Mouse (Mus musculus): ENCODE measurements around the gene Rcn3. TPM values are rescaled to one million over a fixed set of nuclear protein-coding genes. Genes with fewer than 3 reads are reported as not detected.
A peak's percentile ranks its signal among the peaks of the same experiment; 100 is the strongest.
"Not testable (repeated sequence)": the region's sequence is repeated elsewhere in the genome, so short reads cannot be mapped to it uniquely, and the experiment has no call there.

Rcn3 gene
- polyA plus RNA-seq, 1 experiment: 123 TPM

DNA sequence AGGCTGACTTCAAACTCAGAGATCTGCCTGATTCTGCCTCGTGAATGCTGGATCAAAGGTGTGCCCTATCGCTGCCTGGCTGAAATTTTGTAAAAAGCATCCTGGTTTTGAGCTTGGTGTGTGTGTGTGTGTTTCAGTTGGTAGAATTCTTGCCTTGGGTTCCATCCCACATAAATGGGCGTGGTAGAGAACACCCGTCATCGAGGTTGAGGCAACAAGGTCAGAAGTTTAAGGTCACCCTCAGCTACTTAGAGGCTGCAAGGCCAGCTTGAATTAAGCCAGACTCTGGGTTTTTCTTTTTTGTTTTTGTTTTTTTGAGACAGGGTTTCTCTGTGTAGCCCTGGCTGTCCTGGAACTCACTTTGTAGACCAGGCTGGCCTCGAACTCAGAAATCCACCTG, 26.3 kb upstream of the Rcn3 start:
- H3K27me3 ChIP-seq (ENCODE audit: control insufficient read depth, insufficient read depth, insufficient read length): no peaks in the 10 kb centered on the region
- no peak overlapping the region for H3K4me3 ChIP-seq
- peaks cover 8% of the 10 kb centered on the region for H3K79me2 ChIP-seq (ENCODE audit: control insufficient read depth, insufficient read depth)
- no peak overlapping the region for H3K4me2 ChIP-seq (ENCODE audit: low read depth)
- TF ChIP-seq USF1 (IDR thresholded peaks at IDR 0.05; ENCODE audit: low read depth) (no peak), POLR2AphosphoS2 (IDR thresholded peaks at IDR 0.05; ENCODE audit: insufficient read length, low read depth) (no peak)
- peaks cover 39% of the 10 kb centered on the region for H3K36me3 ChIP-seq (ENCODE audit: control insufficient read depth, insufficient read depth)
- H3ac ChIP-seq (ENCODE audit: control insufficient read depth, insufficient read length): no peak overlapping the region

DNA sequence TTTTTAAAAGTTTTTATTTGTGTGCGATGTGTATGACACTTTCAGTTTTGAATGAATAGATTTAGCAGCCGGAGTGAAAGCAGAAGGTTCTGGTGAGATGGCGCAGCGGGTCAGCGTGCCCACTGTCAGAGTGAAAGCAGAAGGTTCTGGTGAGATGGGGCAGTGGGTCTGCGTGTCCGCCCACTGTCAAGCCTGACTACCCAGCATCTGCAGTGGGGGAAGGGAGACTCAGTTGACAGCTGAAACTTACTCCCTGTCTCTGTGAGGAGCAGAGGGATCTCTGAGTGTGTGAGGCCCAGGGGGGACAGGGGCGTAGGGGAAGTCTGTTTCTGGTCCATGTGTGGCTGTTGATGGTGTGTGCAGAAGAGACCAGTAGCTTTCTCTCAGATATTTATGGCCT, 25.5 kb upstream of the Rcn3 start:
- H3ac ChIP-seq (ENCODE audit: control insufficient read depth, insufficient read length): no peak overlapping the region
- TF ChIP-seq POLR2AphosphoS2 (IDR thresholded peaks at IDR 0.05; ENCODE audit: insufficient read length, low read depth) (no peak), MYOD1 (IDR thresholded peaks at IDR 0.05; ENCODE audit: control insufficient read depth in 1 of 3, insufficient read length in 2 of 3, low read depth in 2 of 3) (no peak), POLR2A (IDR thresholded peaks at IDR 0.05; ENCODE audit: insufficient read length, low read depth) (no peak), TCF12 (IDR thresholded peaks at IDR 0.05; ENCODE audit: insufficient read depth, poor library complexity, severe bottlenecking) (no peak), MAX (IDR thresholded peaks at IDR 0.05; ENCODE audit: low read depth) (no peak), MYOG (IDR thresholded peaks at IDR 0.05; ENCODE audit: control insufficient read depth in 1 of 3, insufficient read depth in 1 of 3, insufficient read length in 2 of 3, low read depth in 2 of 3) (no peak), E2F4 (IDR thresholded peaks at IDR 0.05; ENCODE audit: insufficient read depth) (no peak), REST (IDR thresholded peaks at IDR 0.05; ENCODE audit: insufficient read depth, insufficient read length) (no peak), CEBPB (IDR thresholded peaks at IDR 0.05; ENCODE audit: insufficient read depth, poor library complexity, severe bottlenecking) (no peak), USF1 (IDR thresholded peaks at IDR 0.05; ENCODE audit: low read depth) (no peak), SRF (IDR thresholded peaks at IDR 0.05; ENCODE audit: control insufficient read depth, insufficient read length, low read depth) (no peak), TCF3 (IDR thresholded peaks at IDR 0.05; ENCODE audit: insufficient read length, low read depth) (no peak)
- H3K27me3 ChIP-seq (ENCODE audit: control insufficient read depth, insufficient read depth, insufficient read length): no peaks in the 10 kb centered on the region
- H3K4me3 ChIP-seq: no peak overlapping the region
- peaks cover 33% of the 10 kb centered on the region for H3K36me3 ChIP-seq (ENCODE audit: control insufficient read depth, insufficient read depth)
- peaks cover under 1% of the 10 kb centered on the region for H3K79me2 ChIP-seq (ENCODE audit: control insufficient read depth, insufficient read depth)
- no peak overlapping the region for H3K4me2 ChIP-seq (ENCODE audit: low read depth)

DNA sequence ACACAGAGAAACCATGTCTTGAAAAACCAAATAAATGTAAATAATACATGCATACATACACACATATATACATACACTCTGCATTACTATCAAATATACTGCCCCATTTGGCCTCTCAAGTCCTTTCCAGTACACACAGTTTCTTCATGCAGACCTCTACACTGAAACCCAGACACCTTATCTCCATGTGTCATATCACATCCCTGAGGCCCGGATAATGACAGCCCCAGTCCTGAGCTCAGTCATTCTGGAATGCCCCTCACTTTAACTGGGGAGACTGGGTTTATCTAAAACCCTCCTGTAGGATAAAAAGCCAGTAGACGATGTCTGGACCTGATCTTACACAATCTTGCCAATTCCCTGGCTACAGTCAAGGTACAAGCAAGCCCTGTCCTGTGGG, 21.5 kb upstream of the Rcn3 start:
- Histone ChIP-seq H3ac (ENCODE audit: control insufficient read depth, insufficient read length) (no peak overlapping the region), H3K4me2 (ENCODE audit: low read depth) (no peak overlapping the region), H3K4me3 (no peak overlapping the region), H3K79me2 (ENCODE audit: control insufficient read depth, insufficient read depth) (no peaks in the 10 kb centered on the region), H3K27me3 (ENCODE audit: control insufficient read depth, insufficient read depth, insufficient read length) (no peaks in the 10 kb centered on the region), H3K36me3 (ENCODE audit: control insufficient read depth, insufficient read depth) (peaks cover 6% of the 10 kb centered on the region)
- TF ChIP-seq REST (IDR thresholded peaks at IDR 0.05; ENCODE audit: insufficient read depth, insufficient read length): no peak
- TF ChIP-seq TCF3 (IDR thresholded peaks at IDR 0.05; ENCODE audit: insufficient read length, low read depth): no peak
- TF ChIP-seq USF1 (IDR thresholded peaks at IDR 0.05; ENCODE audit: low read depth): no peak
- no peak for TF ChIP-seq CEBPB (IDR thresholded peaks at IDR 0.05; ENCODE audit: insufficient read depth, poor library complexity, severe bottlenecking)
- TF ChIP-seq TCF12 (IDR thresholded peaks at IDR 0.05; ENCODE audit: insufficient read depth, poor library complexity, severe bottlenecking): no peak
- TF ChIP-seq E2F4 (IDR thresholded peaks at IDR 0.05; ENCODE audit: insufficient read depth): no peak
- TF ChIP-seq SRF (IDR thresholded peaks at IDR 0.05; ENCODE audit: control insufficient read depth, insufficient read length, low read depth): no peak
- no peak for TF ChIP-seq POLR2A (IDR thresholded peaks at IDR 0.05; ENCODE audit: insufficient read length, low read depth)
- TF ChIP-seq MYOG (IDR thresholded peaks at IDR 0.05; ENCODE audit: control insufficient read depth in 1 of 3, insufficient read depth in 1 of 3, insufficient read length in 2 of 3, low read depth in 2 of 3): no peak
- TF ChIP-seq MAX (IDR thresholded peaks at IDR 0.05; ENCODE audit: low read depth): no peak
- no peak for TF ChIP-seq MYOD1 (IDR thresholded peaks at IDR 0.05; ENCODE audit: control insufficient read depth in 1 of 3, insufficient read length in 2 of 3, low read depth in 2 of 3)
- TF ChIP-seq POLR2AphosphoS2 (IDR thresholded peaks at IDR 0.05; ENCODE audit: insufficient read length, low read depth): no peak

GRCm38 (mm10) chr7:45112529-45112928, 20.5 kb upstream of the Rcn3 start:
- no peak for TF ChIP-seq TCF12 (IDR thresholded peaks at IDR 0.05; ENCODE audit: insufficient read depth, poor library complexity, severe bottlenecking)
- no peak for TF ChIP-seq REST (IDR thresholded peaks at IDR 0.05; ENCODE audit: insufficient read depth, insufficient read length)
- no peak for TF ChIP-seq MAX (IDR thresholded peaks at IDR 0.05; ENCODE audit: low read depth)
- no peak for TF ChIP-seq MYOD1 (IDR thresholded peaks at IDR 0.05; ENCODE audit: control insufficient read depth in 1 of 3, insufficient read length in 2 of 3, low read depth in 2 of 3)
- TF ChIP-seq MYOG (IDR thresholded peaks at IDR 0.05; ENCODE audit: control insufficient read depth in 1 of 3, insufficient read depth in 1 of 3, insufficient read length in 2 of 3, low read depth in 2 of 3): no peak
- no peak for TF ChIP-seq POLR2A (IDR thresholded peaks at IDR 0.05; ENCODE audit: insufficient read length, low read depth)
- TF ChIP-seq SRF (IDR thresholded peaks at IDR 0.05; ENCODE audit: control insufficient read depth, insufficient read length, low read depth): no peak
- TF ChIP-seq E2F4 (IDR thresholded peaks at IDR 0.05; ENCODE audit: insufficient read depth): no peak
- no peak for TF ChIP-seq CEBPB (IDR thresholded peaks at IDR 0.05; ENCODE audit: insufficient read depth, poor library complexity, severe bottlenecking)
- no peak for TF ChIP-seq POLR2AphosphoS2 (IDR thresholded peaks at IDR 0.05; ENCODE audit: insufficient read length, low read depth)
- TF ChIP-seq TCF3 (IDR thresholded peaks at IDR 0.05; ENCODE audit: insufficient read length, low read depth): no peak
- no peak for TF ChIP-seq USF1 (IDR thresholded peaks at IDR 0.05; ENCODE audit: low read depth)
- no peaks in the 10 kb centered on the region for H3K36me3 ChIP-seq (ENCODE audit: control insufficient read depth, insufficient read depth)

DNA sequence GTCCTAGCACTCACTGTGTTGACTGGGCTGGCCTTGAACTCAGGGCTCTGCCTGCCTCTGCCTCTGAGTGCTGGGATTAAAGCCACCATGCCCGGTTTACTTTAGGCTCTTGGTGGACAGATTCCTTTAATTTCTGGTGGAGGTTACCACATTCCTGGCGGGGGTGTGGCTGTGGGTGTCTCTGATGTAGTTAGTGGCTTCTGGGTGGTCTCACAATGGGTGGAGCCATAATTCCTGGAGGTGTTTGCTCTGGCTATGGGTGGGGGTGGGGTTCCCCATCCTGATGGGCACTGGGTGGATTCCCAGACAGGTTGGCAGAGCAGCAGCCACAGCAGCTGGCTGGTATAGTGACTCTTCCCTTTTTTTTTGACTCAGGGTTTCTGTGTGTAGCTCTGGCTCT, 19.9 kb upstream of the Rcn3 start:
- Histone ChIP-seq H3K4me3 (no peak overlapping the region), H3K4me2 (ENCODE audit: low read depth) (no peak overlapping the region), H3K27me3 (ENCODE audit: control insufficient read depth, insufficient read depth, insufficient read length) (no peaks in the 10 kb centered on the region), H3K36me3 (ENCODE audit: control insufficient read depth, insufficient read depth) (no peaks in the 10 kb centered on the region), H3K79me2 (ENCODE audit: control insufficient read depth, insufficient read depth) (no peaks in the 10 kb centered on the region), H3ac (ENCODE audit: control insufficient read depth, insufficient read length) (no peak overlapping the region)
- TF ChIP-seq USF1 (IDR thresholded peaks at IDR 0.05; ENCODE audit: low read depth) (no peak), CEBPB (IDR thresholded peaks at IDR 0.05; ENCODE audit: insufficient read depth, poor library complexity, severe bottlenecking) (no peak), SRF (IDR thresholded peaks at IDR 0.05; ENCODE audit: control insufficient read depth, insufficient read length, low read depth) (no peak), POLR2A (IDR thresholded peaks at IDR 0.05; ENCODE audit: insufficient read length, low read depth) (no peak), TCF12 (IDR thresholded peaks at IDR 0.05; ENCODE audit: insufficient read depth, poor library complexity, severe bottlenecking) (no peak), E2F4 (IDR thresholded peaks at IDR 0.05; ENCODE audit: insufficient read depth) (no peak), REST (IDR thresholded peaks at IDR 0.05; ENCODE audit: insufficient read depth, insufficient read length) (no peak), POLR2AphosphoS2 (IDR thresholded peaks at IDR 0.05; ENCODE audit: insufficient read length, low read depth) (no peak), MYOD1 (IDR thresholded peaks at IDR 0.05; ENCODE audit: control insufficient read depth in 1 of 3, insufficient read length in 2 of 3, low read depth in 2 of 3) (peak in 1 of 3 experiments; percentile 30), MAX (IDR thresholded peaks at IDR 0.05; ENCODE audit: low read depth) (no peak), MYOG (IDR thresholded peaks at IDR 0.05; ENCODE audit: control insufficient read depth in 1 of 3, insufficient read depth in 1 of 3, insufficient read length in 2 of 3, low read depth in 2 of 3) (peak in 1 of 3 experiments; percentile 26), TCF3 (IDR thresholded peaks at IDR 0.05; ENCODE audit: insufficient read length, low read depth) (no peak)

More at GRCm38 (mm10) chr7:45112529-45112928, 20.5 kb upstream of the Rcn3 start:
- no peaks in the 10 kb centered on the region for H3K27me3 ChIP-seq (ENCODE audit: control insufficient read depth, insufficient read depth, insufficient read length)
- no peaks in the 10 kb centered on the region for H3K79me2 ChIP-seq (ENCODE audit: control insufficient read depth, insufficient read depth)
- H3K4me3 ChIP-seq: no peak overlapping the region
- H3ac ChIP-seq (ENCODE audit: control insufficient read depth, insufficient read length): no peak overlapping the region
- H3K4me2 ChIP-seq (ENCODE audit: low read depth): no peak overlapping the region

GRCm38 (mm10) chr7:45110089-45110488, 18.1 kb upstream of the Rcn3 start:
- H3K27me3 ChIP-seq (ENCODE audit: control insufficient read depth, insufficient read depth, insufficient read length); H3K4me3 ChIP-seq; H3K36me3 ChIP-seq (ENCODE audit: control insufficient read depth, insufficient read depth); H3K4me2 ChIP-seq (ENCODE audit: low read depth); H3K79me2 ChIP-seq (ENCODE audit: control insufficient read depth, insufficient read depth); H3ac ChIP-seq (ENCODE audit: control insufficient read depth, insufficient read length): not testable (repeated sequence)

All from myocyte (in vitro differentiated cells).